Mouse (Mus musculus): Measurements from ENCODE around the gene Gm12569. TPM values are rescaled to one million over a fixed set of nuclear protein-coding genes. Genes with fewer than 3 reads are reported as not detected.

The Gm12569 gene
- polyA plus RNA-seq (2012; rRNA removed), result not detected in 2 replicates

- DNase-seq (ENCODE audit: low read depth, low spot score), result no peak
- WGBS, result 92% methylated on average over 11 of the region's 11 CpGs
These were observed at the start of gene Gm12569 for GRCm38 (mm10) chr11:51220308-51220707. Gm12569 (plus strand) TSS chr11:51220473.

- WGBS, result 83% methylated on average over 5 of the region's 5 CpGs
- DNase-seq (ENCODE audit: low read depth, low spot score), result no peak
These were observed 17.5 kb upstream of the Gm12569 start for GRCm38 (mm10) chr11:51202726-51203125.

- no peak for DNase-seq (ENCODE audit: low read depth, low spot score)
- 67% methylated on average over 3 of the region's 3 CpGs for WGBS
These were observed 12.5 kb upstream of the Gm12569 start for GRCm38 (mm10) chr11:51207758-51208157.

- no peak for DNase-seq (ENCODE audit: low read depth, low spot score)
- 81% methylated on average over 5 of the region's 5 CpGs for WGBS
These were observed 8.8 kb upstream of the Gm12569 start for GRCm38 (mm10) chr11:51211426-51211825.

- no peak for DNase-seq (ENCODE audit: low read depth, low spot score)
- 88% methylated on average over 7 of the region's 7 CpGs for WGBS
These were observed 6.3 kb upstream of the Gm12569 start for GRCm38 (mm10) chr11:51214021-51214420.

GRCm38 (mm10) chr11:51219396-51219980 is 785 bp upstream of the Gm12569 start:
- WGBS, result 85% methylated on average over 12 of the region's 12 CpGs
- DNase-seq (ENCODE audit: low read depth, low spot score), result no peak

GRCm38 (mm10) chr11:51227104-51227503 is 6.8 kb downstream of the Gm12569 start:
- DNase-seq (ENCODE audit: low read depth, low spot score), result no peak
- 87% methylated on average over 4 of the region's 4 CpGs for WGBS

GRCm38 (mm10) chr11:51234626-51235025 is 14.4 kb downstream of the Gm12569 start:
- DNase-seq (ENCODE audit: low read depth, low spot score), result no peak
- WGBS, result 83% methylated on average over 9 of the region's 9 CpGs

GRCm38 (mm10) chr11:51242897-51243296 is 22.6 kb downstream of the Gm12569 start:
- no peak for DNase-seq (ENCODE audit: low read depth, low spot score)
- 87% methylated on average over 2 of the region's 2 CpGs for WGBS

- no peak for DNase-seq (ENCODE audit: low read depth, low spot score)
- 88% methylated on average over 4 of the region's 4 CpGs for WGBS
These were observed 36.7 kb downstream of the Gm12569 start for GRCm38 (mm10) chr11:51257006-51257405.

- DNase-seq (ENCODE audit: low read depth, low spot score), result no peak
- WGBS, result 87% methylated on average over 3 of the region's 3 CpGs
These were observed 41.5 kb downstream of the Gm12569 start, which contains the start of gene Clk4 for GRCm38 (mm10) chr11:51261680-51262219. Clk4 (plus strand) TSS chr11:51261730.

GRCm38 (mm10) chr11:51262342-51263285 is 42.3 kb downstream of the Gm12569 start, which contains the start of gene BC049762:
BC049762 (minus strand) TSS chr11:51263046.
- DNase-seq (ENCODE audit: low read depth, low spot score), result peak; percentile 95
- 4% methylated on average over 57 of the region's 57 CpGs for WGBS

GRCm38 (mm10) chr11:51263286-51263831 is 43.1 kb downstream of the Gm12569 start:
- WGBS, result under 1% methylated on average over 50 of the region's 50 CpGs
- DNase-seq (ENCODE audit: low read depth, low spot score), result peak; percentile 25

- peak; percentile 25 for DNase-seq (ENCODE audit: low read depth, low spot score)
- 2% methylated on average over 6 of the region's 6 CpGs for WGBS
These were observed 44.1 kb downstream of the Gm12569 start for GRCm38 (mm10) chr11:51264352-51264751.

- 31% methylated on average over 3 of the region's 3 CpGs for WGBS
- no peak for DNase-seq (ENCODE audit: low read depth, low spot score)
These were observed 45.1 kb downstream of the Gm12569 start for GRCm38 (mm10) chr11:51265326-51265725.

GRCm38 (mm10) chr11:51274418-51274817 is 54.1 kb downstream of the Gm12569 start:
- no peak for DNase-seq (ENCODE audit: low read depth, low spot score)
- 78% methylated on average over 1 of the region's 1 CpGs for WGBS
